Mouse (Mus musculus) c-Kit-positive CD71-positive TER-119-positive erythroid progenitor cells, embryonic 14.5 days (primary cell): Measurements from ENCODE around the gene 2310034G01Rik.

Experiments
- DNase-seq: peaks from one replicate; pipeline ENCODE4 v3.0.0-alpha.2; 2013; ENCODE audit warnings: low spot score

Gene 2310034G01Rik

GRCm38 (mm10) chr19:46357344-46358280 is 7.5 kb upstream of the 2310034G01Rik start:
- no peak for DNase-seq

- peak; percentile 79 for DNase-seq
Measured at GRCm38 (mm10) chr19:46356701-46357138, 6.6 kb upstream of the 2310034G01Rik start.

GRCm38 (mm10) chr19:46349550-46349949 is 552 bp downstream of the 2310034G01Rik start:
- no peak for DNase-seq

GRCm38 (mm10) chr19:46348761-46349458 is 1.2 kb downstream of the 2310034G01Rik start:
- no peak for DNase-seq

GRCm38 (mm10) chr19:46347936-46348668 is 2.0 kb downstream of the 2310034G01Rik start:
- no peak for DNase-seq

GRCm38 (mm10) chr19:46347146-46347545 is 3.0 kb downstream of the 2310034G01Rik start:
- DNase-seq = no peak

GRCm38 (mm10) chr19:46344710-46345419 is 5.2 kb downstream of the 2310034G01Rik start:
- DNase-seq = no peak

- no peak for DNase-seq
Measured at GRCm38 (mm10) chr19:46339287-46339971, 10.7 kb downstream of the 2310034G01Rik start.

- DNase-seq = no peak
Measured at GRCm38 (mm10) chr19:46338942-46339286, 11.2 kb downstream of the 2310034G01Rik start.

GRCm38 (mm10) chr19:46338331-46338936 is 11.7 kb downstream of the 2310034G01Rik start, which contains the start of gene Cuedc2:
TSS of gene Cuedc2 (minus strand) at chr19:46338702.
- DNase-seq = peak; percentile 99

- DNase-seq = no peak
Measured at GRCm38 (mm10) chr19:46337719-46338330, 12.3 kb downstream of the 2310034G01Rik start.

- DNase-seq = no peak
Measured at GRCm38 (mm10) chr19:46333906-46334305, 16.2 kb downstream of the 2310034G01Rik start.

- no peak for DNase-seq
Measured at GRCm38 (mm10) chr19:46332721-46333339, 17.3 kb downstream of the 2310034G01Rik start.

- no peak for DNase-seq
Measured at GRCm38 (mm10) chr19:46331936-46332335, 18.2 kb downstream of the 2310034G01Rik start.

- no peak for DNase-seq
Measured at GRCm38 (mm10) chr19:46331326-46331725, 18.8 kb downstream of the 2310034G01Rik start.

GRCm38 (mm10) chr19:46330696-46331095 is 19.4 kb downstream of the 2310034G01Rik start:
- DNase-seq = no peak

GRCm38 (mm10) chr19:46329951-46330350 is 20.2 kb downstream of the 2310034G01Rik start:
- no peak for DNase-seq

GRCm38 (mm10) chr19:46329031-46329641 is 21.0 kb downstream of the 2310034G01Rik start:
- no peak for DNase-seq
